Mouse (Mus musculus): ENCODE results near the gene Slc9b2. TPM values are rescaled to one million over a fixed set of nuclear protein-coding genes. Genes with fewer than 3 reads are reported as not detected.

Slc9b2 gene
- polyA plus RNA-seq (2014; fragmentation: Nextera tagmentation; extraction: Ambion mirVana), result 5.1 and 5.6 TPM in 2 replicates

GRCm38 (mm10) chr3:135307411-135308259, at the start of gene Slc9b2:
TSS of gene Slc9b2 (plus strand) at chr3:135307700.
- peak; percentile 70 for DNase-seq (ENCODE audit: low spot score)
- 12% methylated on average over 26 of the region's 28 CpGs for WGBS
- peak; percentile 88 for ATAC-seq (ENCODE audit: insufficient number of reproducible peaks, low FRiP score, low TSS enrichment, low read depth)
- Histone ChIP-seq H3K4me2 (ENCODE audit: low read depth, severe bottlenecking) (peak within 1 kb of the TSS; percentile 46), H3K9ac (ENCODE audit: low read length) (peak within 1 kb of the TSS; percentile 34; the same call in 1 of the 2 replicates), H3K27ac (replicated peaks; ENCODE audit: low read depth, low read length) (no peak within 1 kb of the TSS), H3K27me3 (ENCODE audit: control insufficient read depth, insufficient read depth, low read length) (no peaks in the 10 kb centered on the region), H3K9me3 (ENCODE audit: control insufficient read depth, low read length) (no peaks in the 10 kb centered on the region), H3K4me1 (ENCODE audit: control insufficient read depth, insufficient read depth, low read length) (no peaks in the 10 kb centered on the region; the same call in 1 of the 2 replicates), H3K36me3 (ENCODE audit: control insufficient read depth, insufficient read depth, low read length) (no peaks in the 10 kb centered on the region), H3K4me3 (ENCODE audit: low read depth, low read length) (peak within 1 kb of the TSS; percentile 23)

- no peak overlapping the region for H3K9ac ChIP-seq (ENCODE audit: low read length)
- no peak overlapping the region for H3K4me2 ChIP-seq (ENCODE audit: low read depth, severe bottlenecking)
- no peaks in the 10 kb centered on the region for H3K9me3 ChIP-seq (ENCODE audit: control insufficient read depth, low read length)
- H3K27me3 ChIP-seq (ENCODE audit: control insufficient read depth, insufficient read depth, low read length), result no peaks in the 10 kb centered on the region
- H3K27ac ChIP-seq (replicated peaks; ENCODE audit: low read depth, low read length), result no peak overlapping the region
- H3K4me3 ChIP-seq (ENCODE audit: low read depth, low read length), result no peak overlapping the region
- peaks cover 19% of the 10 kb centered on the region for H3K36me3 ChIP-seq (ENCODE audit: control insufficient read depth, insufficient read depth, low read length)
- DNase-seq (ENCODE audit: low spot score), result no peak
- no peaks in the 10 kb centered on the region for H3K4me1 ChIP-seq (ENCODE audit: control insufficient read depth, insufficient read depth, low read length)
- no peak for ATAC-seq (ENCODE audit: insufficient number of reproducible peaks, low FRiP score, low TSS enrichment, low read depth)
- 95% methylated on average over 10 of the region's 10 CpGs for WGBS
Measured at GRCm38 (mm10) chr3:135258919-135259318, 48.6 kb upstream of the Slc9b2 start.

GRCm38 (mm10) chr3:135260233-135260632, 47.3 kb upstream of the Slc9b2 start:
- ATAC-seq (ENCODE audit: insufficient number of reproducible peaks, low FRiP score, low TSS enrichment, low read depth) (no peak), DNase-seq (ENCODE audit: low spot score) (no peak)
- 95% methylated on average over 7 of the region's 7 CpGs for WGBS
- Histone ChIP-seq H3K27ac (replicated peaks; ENCODE audit: low read depth, low read length) (no peak overlapping the region), H3K4me3 (ENCODE audit: low read depth, low read length) (no peak overlapping the region), H3K4me2 (ENCODE audit: low read depth, severe bottlenecking) (no peak overlapping the region), H3K9ac (ENCODE audit: low read length) (no peak overlapping the region), H3K4me1 (ENCODE audit: control insufficient read depth, insufficient read depth, low read length) (no peaks in the 10 kb centered on the region), H3K36me3 (ENCODE audit: control insufficient read depth, insufficient read depth, low read length) (peaks cover 21% of the 10 kb centered on the region), H3K27me3 (ENCODE audit: control insufficient read depth, insufficient read depth, low read length) (no peaks in the 10 kb centered on the region), H3K9me3 (ENCODE audit: control insufficient read depth, low read length) (no peaks in the 10 kb centered on the region)

- Histone ChIP-seq H3K4me2 (ENCODE audit: low read depth, severe bottlenecking) (no peak overlapping the region), H3K27ac (replicated peaks; ENCODE audit: low read depth, low read length) (no peak overlapping the region), H3K36me3 (ENCODE audit: control insufficient read depth, insufficient read depth, low read length) (peaks cover 27% of the 10 kb centered on the region), H3K27me3 (ENCODE audit: control insufficient read depth, insufficient read depth, low read length) (no peaks in the 10 kb centered on the region), H3K9ac (ENCODE audit: low read length) (no peak overlapping the region), H3K4me1 (ENCODE audit: control insufficient read depth, insufficient read depth, low read length) (no peaks in the 10 kb centered on the region), H3K9me3 (ENCODE audit: control insufficient read depth, low read length) (no peaks in the 10 kb centered on the region), H3K4me3 (ENCODE audit: low read depth, low read length) (no peak overlapping the region)
- ATAC-seq (ENCODE audit: insufficient number of reproducible peaks, low FRiP score, low TSS enrichment, low read depth) (no peak), DNase-seq (ENCODE audit: low spot score) (no peak)
- 91% methylated on average over 5 of the region's 5 CpGs for WGBS
Measured at GRCm38 (mm10) chr3:135268616-135269015, 38.9 kb upstream of the Slc9b2 start.

GRCm38 (mm10) chr3:135269391-135269990, 38.0 kb upstream of the Slc9b2 start:
- no peaks in the 10 kb centered on the region for H3K27me3 ChIP-seq (ENCODE audit: control insufficient read depth, insufficient read depth, low read length)
- DNase-seq (ENCODE audit: low spot score) (no peak), ATAC-seq (ENCODE audit: insufficient number of reproducible peaks, low FRiP score, low TSS enrichment, low read depth) (no peak; the same call in 1 of the 2 replicates)
- H3K36me3 ChIP-seq (ENCODE audit: control insufficient read depth, insufficient read depth, low read length), result peaks cover 27% of the 10 kb centered on the region
- no peak overlapping the region for H3K4me3 ChIP-seq (ENCODE audit: low read depth, low read length)
- no peak overlapping the region for H3K27ac ChIP-seq (replicated peaks; ENCODE audit: low read depth, low read length)
- 94% methylated on average over 10 of the region's 10 CpGs for WGBS
- no peak overlapping the region for H3K4me2 ChIP-seq (ENCODE audit: low read depth, severe bottlenecking)
- no peaks in the 10 kb centered on the region for H3K4me1 ChIP-seq (ENCODE audit: control insufficient read depth, insufficient read depth, low read length)
- H3K9ac ChIP-seq (ENCODE audit: low read length), result no peak overlapping the region
- no peaks in the 10 kb centered on the region for H3K9me3 ChIP-seq (ENCODE audit: control insufficient read depth, low read length)

GRCm38 (mm10) chr3:135272627-135273026, 34.9 kb upstream of the Slc9b2 start:
- DNase-seq (ENCODE audit: low spot score), result no peak
- 90% methylated on average over 12 of the region's 12 CpGs for WGBS
- Histone ChIP-seq H3K27me3 (ENCODE audit: control insufficient read depth, insufficient read depth, low read length) (no peaks in the 10 kb centered on the region), H3K4me1 (ENCODE audit: control insufficient read depth, insufficient read depth, low read length) (no peaks in the 10 kb centered on the region), H3K9me3 (ENCODE audit: control insufficient read depth, low read length) (no peaks in the 10 kb centered on the region), H3K27ac (replicated peaks; ENCODE audit: low read depth, low read length) (no peak overlapping the region), H3K9ac (ENCODE audit: low read length) (no peak overlapping the region), H3K4me3 (ENCODE audit: low read depth, low read length) (no peak overlapping the region), H3K4me2 (ENCODE audit: low read depth, severe bottlenecking) (no peak overlapping the region), H3K36me3 (ENCODE audit: control insufficient read depth, insufficient read depth, low read length) (peaks cover 20% of the 10 kb centered on the region; the same call in 1 of the 2 replicates)
- ATAC-seq (ENCODE audit: insufficient number of reproducible peaks, low FRiP score, low TSS enrichment, low read depth), result no peak

GRCm38 (mm10) chr3:135273047-135273446, 34.5 kb upstream of the Slc9b2 start:
- Histone ChIP-seq H3K9me3 (ENCODE audit: control insufficient read depth, low read length) (no peaks in the 10 kb centered on the region), H3K36me3 (ENCODE audit: control insufficient read depth, insufficient read depth, low read length) (peaks cover 20% of the 10 kb centered on the region; the same call in 1 of the 2 replicates), H3K9ac (ENCODE audit: low read length) (no peak overlapping the region), H3K27ac (replicated peaks; ENCODE audit: low read depth, low read length) (no peak overlapping the region), H3K4me1 (ENCODE audit: control insufficient read depth, insufficient read depth, low read length) (no peaks in the 10 kb centered on the region), H3K4me3 (ENCODE audit: low read depth, low read length) (no peak overlapping the region), H3K4me2 (ENCODE audit: low read depth, severe bottlenecking) (no peak overlapping the region), H3K27me3 (ENCODE audit: control insufficient read depth, insufficient read depth, low read length) (no peaks in the 10 kb centered on the region)
- 95% methylated on average over 13 of the region's 13 CpGs for WGBS
- no peak for ATAC-seq (ENCODE audit: insufficient number of reproducible peaks, low FRiP score, low TSS enrichment, low read depth)
- no peak for DNase-seq (ENCODE audit: low spot score)

- peak overlapping the region; percentile 67 for H3K9ac ChIP-seq (ENCODE audit: low read length)
- no peak overlapping the region for H3K27ac ChIP-seq (replicated peaks; ENCODE audit: low read depth, low read length)
- ATAC-seq (ENCODE audit: insufficient number of reproducible peaks, low FRiP score, low TSS enrichment, low read depth), result peak; percentile 1; the same call in 1 of the 2 replicates
Measured at GRCm38 (mm10) chr3:135280160-135280559, 27.3 kb upstream of the Slc9b2 start.

More at GRCm38 (mm10) chr3:135280160-135280559, 27.3 kb upstream of the Slc9b2 start:
- H3K27me3 ChIP-seq (ENCODE audit: control insufficient read depth, insufficient read depth, low read length), result no peaks in the 10 kb centered on the region
- no peak for DNase-seq (ENCODE audit: low spot score)
- H3K4me1 ChIP-seq (ENCODE audit: control insufficient read depth, insufficient read depth, low read length), result 0 out of 2 replicates have a peak, but pooled peaks cover 2% of the 10 kb centered on the region
- no peaks in the 10 kb centered on the region for H3K9me3 ChIP-seq (ENCODE audit: control insufficient read depth, low read length)
- H3K4me3 ChIP-seq (ENCODE audit: low read depth, low read length), result no peak overlapping the region
- WGBS, result 79% methylated on average over 4 of the region's 4 CpGs
- H3K4me2 ChIP-seq (ENCODE audit: low read depth, severe bottlenecking), result no peak overlapping the region
- no peaks in the 10 kb centered on the region for H3K36me3 ChIP-seq (ENCODE audit: control insufficient read depth, insufficient read depth, low read length)
